In the genomic region with DNA sequence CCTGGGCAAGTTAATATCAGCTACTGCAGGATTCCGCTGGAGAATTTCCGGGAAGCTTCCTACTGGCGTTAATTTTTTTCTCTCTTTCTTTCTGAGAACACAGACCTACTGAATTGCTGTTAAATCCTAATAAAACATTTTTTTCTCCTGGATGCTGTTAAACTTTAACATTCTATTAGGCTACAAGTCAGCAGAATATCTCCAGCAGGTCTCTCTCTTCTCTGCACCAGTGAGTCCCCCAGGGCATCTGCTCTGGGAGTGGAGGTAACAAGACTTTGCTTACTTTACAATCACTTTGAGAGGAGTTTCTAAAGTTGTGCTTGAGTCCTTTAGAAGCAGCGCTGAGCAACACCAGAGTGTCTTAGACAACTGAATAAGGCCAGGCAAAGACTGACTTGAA, we compare ENCODE assay signal across 26 mouse cellular contexts.
"Had no signal": no experiment of that assay in that cellular context is flagged by ENCODE, and none has a peak within 500 bp of the region (broad histone marks: within the 10 kb centered on the region; RNA-seq: fewer than 3 reads in every experiment).

No protein-coding gene starts in this region.

- H3K27ac ChIP-seq: forebrain, embryonic 15.5 days; heart, embryonic 10.5 days; hindbrain, embryonic 10.5 days; hindbrain, embryonic 12.5 days; hindbrain, embryonic 14.5 days; intestine, embryonic 15.5 days; kidney, postnatal 0 days; layer of hippocampus, adult 2 months; left cerebral cortex, adult 2 months; limb, embryonic 10.5 days; limb, embryonic 12.5 days; liver, embryonic 13.5 days; liver, embryonic 15.5 days had no signal

- H3K4me2 ChIP-seq: forebrain, embryonic 15.5 days; heart, embryonic 12.5 days; hindbrain, embryonic 12.5 days; hindbrain, embryonic 14.5 days; intestine, embryonic 15.5 days; limb, embryonic 12.5 days; liver, embryonic 11.5 days; liver, embryonic 13.5 days; liver, embryonic 15.5 days had no signal

- H3K27me3 ChIP-seq: forebrain, embryonic 15.5 days; heart, embryonic 12.5 days; hindbrain, embryonic 12.5 days; liver, embryonic 15.5 days had no signal

- H3K36me3 ChIP-seq: forebrain, embryonic 15.5 days; heart, embryonic 10.5 days; heart, embryonic 12.5 days; hindbrain, embryonic 10.5 days; hindbrain, embryonic 12.5 days; intestine, embryonic 15.5 days; limb, embryonic 10.5 days; limb, embryonic 12.5 days; liver, embryonic 13.5 days; liver, embryonic 15.5 days had no signal

- H3K9ac ChIP-seq: forebrain, embryonic 15.5 days; forebrain, postnatal 0 days; heart, embryonic 12.5 days; hindbrain, embryonic 12.5 days; hindbrain, embryonic 14.5 days; intestine, embryonic 15.5 days; limb, embryonic 12.5 days; liver, embryonic 13.5 days; liver, embryonic 15.5 days; liver, postnatal 0 days had no signal

- DNase-seq: forebrain, postnatal 0 days; gastrocnemius, postnatal 14 days; gastrocnemius, postnatal 36 days; heart, adult 18-20 months; heart, postnatal 10 days; heart, postnatal 4 days; liver; liver, embryonic 13.5 days; liver, postnatal 0 days had no signal

- H3K4me3 ChIP-seq: forebrain, embryonic 15.5 days; heart, embryonic 10.5 days; heart, embryonic 12.5 days; hindbrain, embryonic 10.5 days; hindbrain, embryonic 12.5 days; intestine, embryonic 15.5 days; layer of hippocampus, adult 2 months; left cerebral cortex, adult 2 months; limb, embryonic 10.5 days; limb, embryonic 12.5 days; liver, embryonic 13.5 days; liver, embryonic 15.5 days had no signal

- ATAC-seq: forebrain, embryonic 15.5 days; forebrain, postnatal 0 days; hindbrain, embryonic 16.5 days; inflammation-experienced regulatory T-cells, adult 6 months; intestine, embryonic 15.5 days; intestine, postnatal 0 days; liver, postnatal 0 days had no signal

- H3K9me3 ChIP-seq: forebrain, embryonic 15.5 days; heart, embryonic 10.5 days; heart, embryonic 12.5 days; hindbrain, embryonic 10.5 days; hindbrain, embryonic 12.5 days; intestine, embryonic 15.5 days; limb, embryonic 10.5 days; limb, embryonic 12.5 days; liver, embryonic 13.5 days; liver, embryonic 15.5 days had no signal

- H3K4me1 ChIP-seq: forebrain, embryonic 15.5 days; hindbrain, embryonic 10.5 days; hindbrain, embryonic 12.5 days; intestine, embryonic 15.5 days; limb, embryonic 10.5 days; limb, embryonic 12.5 days; liver, embryonic 13.5 days; liver, embryonic 15.5 days had no signal
